Mouse (Mus musculus) intestine, postnatal 0 days (tissue): ENCODE data around the gene Nfe2l3. TPM values are rescaled to one million over a fixed set of nuclear protein-coding genes. Genes with fewer than 3 reads are reported as not detected.

ENCODE experiments used
- ATAC-seq: fragments of 200-750 bp; cut with Nextera tagmentation; 2 replicates; pipeline ENCODE4 v1.8.0; 2017; ENCODE audit warnings: mild to moderate bottlenecking, moderate TSS enrichment, moderate library complexity
- H3K27ac ChIP-seq: fragments of 300-500 bp; sonication (generic); 2 replicates; pipeline ENCODE4 v1.5.1; 2014; ENCODE audit warnings: mild to moderate bottlenecking, low read depth, low read length, moderate library complexity
- H3K27me3 ChIP-seq: fragments of 300-500 bp; sonication (generic); replicated peaks from 2 replicates; pipeline ENCODE4 v1.6.1; 2014; ENCODE audit warnings: low read length, mixed read lengths; ENCODE audit not compliant: control insufficient read depth, insufficient read depth
- H3K36me3 ChIP-seq: fragments of 300-500 bp; sonication (generic); 2 replicates; pipeline ENCODE4 v1.6.1; 2014; ENCODE audit warnings: mild to moderate bottlenecking, moderate library complexity; ENCODE audit not compliant: control insufficient read depth, insufficient read depth
- H3K4me1 ChIP-seq: fragments of 300-500 bp; sonication (generic); replicated peaks from 2 replicates; pipeline ENCODE4 v1.6.1; 2014; ENCODE audit warnings: antibody characterized with exemption, low read length, mixed read lengths; ENCODE audit not compliant: control insufficient read depth, insufficient read depth
- H3K4me2 ChIP-seq: fragments of 300-500 bp; sonication (generic); replicated peaks from 2 replicates; pipeline ENCODE4 v1.6.1; 2014; ENCODE audit warnings: low read depth, mild to moderate bottlenecking, moderate library complexity
- H3K4me3 ChIP-seq: fragments of 300-500 bp; sonication (generic); 2 replicates; pipeline ENCODE4 v1.5.1; 2014; ENCODE audit warnings: low read depth, low read length
- H3K9ac ChIP-seq: fragments of 300-500 bp; sonication (generic); 2 replicates; pipeline ENCODE4 v1.6.1; 2014; ENCODE audit warnings: mild to moderate bottlenecking, low read depth, low read length
- H3K9me3 ChIP-seq: fragments of 300-500 bp; sonication (generic); 2 replicates; pipeline ENCODE4 v1.6.1; 2016; ENCODE audit warnings: mixed run types; ENCODE audit not compliant: control insufficient read depth
- CTCF ChIP-seq: sonication (generic); IDR thresholded peaks from 2 replicates; pipeline ENCODE4 v1.5.1; 2016; ENCODE audit warnings: low read depth, mild to moderate bottlenecking, control low read depth, antibody characterized with exemption, moderate library complexity
- WGBS: fragments of 180-500 bp; shearing (Covaris S2); extraction: QIAGEN DNeasy Blood & Tissue Kit; methylation state at CpG from one replicate; pipeline ENCODE4 v1.1.7; 2014; 5-methylcytosine and 5-hydroxymethylcytosine counted together
- polyA plus RNA-seq: library from polyadenylated mRNA; unstranded; fragments of >200 nt; fragmentation: Nextera tagmentation; extraction: Ambion mirVana; gene quantifications from 2 replicates; pipeline ENCODE4 v1.2.1, GENCODE M21; 2015

The Nfe2l3 gene
- polyA plus RNA-seq, 1 experiment from 2014 or later: 0.99 TPM

DNA sequence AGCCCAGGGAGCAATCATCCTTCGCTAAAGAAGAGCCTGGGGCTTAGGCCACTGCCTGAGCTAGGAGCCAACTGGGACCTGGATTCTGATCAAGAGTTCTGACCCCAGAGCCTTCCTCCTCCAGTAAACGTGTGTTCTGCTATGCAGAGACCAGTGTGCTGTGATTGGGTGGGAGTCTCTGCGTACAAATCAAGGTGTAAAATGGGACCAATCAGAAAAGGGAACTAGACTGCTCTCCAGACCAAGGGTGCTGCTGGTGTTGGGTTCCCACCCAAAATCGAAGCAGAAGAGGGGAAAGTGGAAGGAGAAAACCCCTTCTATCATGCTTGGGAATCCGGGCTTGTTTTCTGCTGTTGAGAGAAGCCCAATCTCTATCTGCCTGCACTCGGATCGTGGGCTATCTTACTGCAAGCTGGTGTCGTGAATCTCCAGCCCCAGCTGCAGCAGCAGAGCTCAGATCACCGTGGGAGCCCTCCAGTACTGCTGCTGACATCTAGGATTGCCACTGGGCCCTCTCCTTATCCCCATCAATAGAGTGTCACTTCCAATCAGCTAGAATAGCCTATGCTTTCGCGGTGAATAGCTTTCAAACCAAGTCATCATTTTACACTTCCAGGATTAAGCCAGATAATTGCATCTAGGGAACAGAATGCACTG lies 8.9 kb upstream of the Nfe2l3 start:
- Histone ChIP-seq H3K9me3 (no peaks in the 10 kb centered on the region), H3K9ac (no peak overlapping the region), H3K27me3 (no peaks in the 10 kb centered on the region; the same call in 1 of the 2 replicates), H3K4me1 (no peaks in the 10 kb centered on the region), H3K4me2 (no peak overlapping the region), H3K4me3 (no peak overlapping the region), H3K27ac (no peak overlapping the region), H3K36me3 (no peaks in the 10 kb centered on the region)
- ATAC-seq: no peak
- 60% methylated on average over 11 of the region's 11 CpGs for WGBS
- no peak for TF ChIP-seq CTCF

GRCm38 (mm10) chr6:51424537-51424936 lies 7.9 kb upstream of the Nfe2l3 start:
- TF ChIP-seq CTCF: no peak
- Histone ChIP-seq H3K4me3 (no peak overlapping the region), H3K27me3 (no peaks in the 10 kb centered on the region; the same call in 1 of the 2 replicates), H3K36me3 (no peaks in the 10 kb centered on the region), H3K27ac (no peak overlapping the region), H3K4me1 (no peaks in the 10 kb centered on the region), H3K4me2 (no peak overlapping the region), H3K9me3 (no peaks in the 10 kb centered on the region), H3K9ac (no peak overlapping the region)
- ATAC-seq: no peak
- WGBS: 88% methylated on average over 2 of the region's 2 CpGs

GRCm38 (mm10) chr6:51434270-51434669 lies 1.8 kb downstream of the Nfe2l3 start:
- no peak for TF ChIP-seq CTCF
- Histone ChIP-seq H3K4me2 (no peak overlapping the region), H3K36me3 (no peaks in the 10 kb centered on the region), H3K27ac (no peak overlapping the region), H3K4me3 (no peak overlapping the region), H3K9me3 (no peaks in the 10 kb centered on the region), H3K27me3 (peaks cover 38% of the 10 kb centered on the region), H3K9ac (no peak overlapping the region), H3K4me1 (no peaks in the 10 kb centered on the region)
- WGBS: 45% methylated on average over 7 of the region's 7 CpGs
- no peak for ATAC-seq

DNA sequence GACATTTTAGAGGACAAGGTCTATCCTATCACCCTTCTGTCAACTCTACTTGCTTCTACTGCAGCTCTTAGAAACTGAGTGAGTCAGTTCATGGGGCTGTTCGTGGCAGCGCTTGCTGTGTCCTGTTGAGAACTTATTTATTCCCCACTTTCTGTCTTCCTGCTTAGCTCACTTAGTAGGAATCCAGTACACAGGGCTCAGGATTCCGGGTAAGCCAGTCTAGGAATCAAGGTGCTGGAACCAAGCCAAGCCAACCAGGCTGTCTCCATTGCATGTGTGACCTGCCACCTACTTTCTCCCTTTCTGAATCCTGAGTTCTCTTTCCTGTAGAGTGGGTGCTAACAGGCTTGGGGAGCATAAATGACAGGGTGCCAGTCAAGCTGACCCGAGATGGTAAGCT lies 5.2 kb downstream of the Nfe2l3 start:
- Histone ChIP-seq H3K36me3 (no peaks in the 10 kb centered on the region), H3K9me3 (no peaks in the 10 kb centered on the region), H3K9ac (no peak overlapping the region), H3K4me3 (no peak overlapping the region), H3K27ac (no peak overlapping the region), H3K4me1 (no peaks in the 10 kb centered on the region), H3K27me3 (peaks cover 29% of the 10 kb centered on the region), H3K4me2 (no peak overlapping the region)
- no peak for TF ChIP-seq CTCF
- WGBS: 64% methylated on average over 4 of the region's 4 CpGs
- ATAC-seq: no peak; the same call in 1 of the 2 replicates

- no peak for TF ChIP-seq CTCF
- no peaks in the 10 kb centered on the region for H3K36me3 ChIP-seq
- no peak overlapping the region for H3K27ac ChIP-seq
- no peak for ATAC-seq
- no peak overlapping the region for H3K4me3 ChIP-seq
- no peak overlapping the region for H3K9ac ChIP-seq
- 84% methylated on average over 9 of the region's 9 CpGs for WGBS
- H3K27me3 ChIP-seq: peaks cover 17% of the 10 kb centered on the region; the same call in 1 of the 2 replicates
- H3K9me3 ChIP-seq: no peaks in the 10 kb centered on the region
- no peak overlapping the region for H3K4me2 ChIP-seq
- no peaks in the 10 kb centered on the region for H3K4me1 ChIP-seq
Measured at GRCm38 (mm10) chr6:51438826-51439330, 6.4 kb downstream of the Nfe2l3 start.

DNA sequence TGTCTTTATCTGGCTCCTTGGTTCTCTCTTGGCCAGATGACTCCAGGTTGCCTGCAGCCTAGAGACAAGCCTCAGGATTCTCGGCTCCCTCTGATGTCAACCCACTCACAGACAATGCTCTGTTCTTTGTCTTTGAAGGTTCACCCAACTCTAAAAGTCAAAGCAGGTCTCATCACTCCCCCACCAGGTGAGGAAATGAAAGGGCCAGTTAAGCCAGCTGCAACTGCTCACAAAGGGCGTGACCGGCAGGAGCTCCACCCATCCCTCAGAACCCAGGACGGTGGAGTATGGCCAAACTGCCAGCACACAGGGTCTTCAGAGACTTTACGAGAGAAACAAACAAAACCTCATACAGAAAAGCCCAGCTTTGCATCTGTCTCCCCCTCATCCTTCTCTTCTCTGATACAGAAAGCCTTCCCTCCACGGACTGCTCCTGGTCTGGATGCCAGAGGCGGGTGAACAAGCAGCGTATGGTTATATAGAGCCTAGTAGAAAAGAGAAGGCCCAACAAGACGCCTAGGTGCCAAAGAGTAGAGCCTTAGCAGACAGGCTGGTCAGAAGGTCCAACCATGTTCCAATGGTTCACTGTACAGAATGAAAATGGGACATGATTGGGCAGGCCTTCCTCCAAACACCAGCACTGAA lies 9.8 kb downstream of the Nfe2l3 start:
- no peaks in the 10 kb centered on the region; the same call in 1 of the 2 replicates for H3K27me3 ChIP-seq

More for the DNA sequence above, 9.8 kb downstream of the Nfe2l3 start:
- Histone ChIP-seq H3K4me1 (no peaks in the 10 kb centered on the region), H3K4me2 (no peak overlapping the region), H3K9ac (no peak overlapping the region), H3K27ac (no peak overlapping the region), H3K9me3 (no peaks in the 10 kb centered on the region), H3K36me3 (no peaks in the 10 kb centered on the region), H3K4me3 (no peak overlapping the region)
- WGBS: 49% methylated on average over 9 of the region's 9 CpGs
- no peak; the same call in 1 of the 2 replicates for TF ChIP-seq CTCF
- no peak for ATAC-seq
